Mouse (Mus musculus): Measurements from ENCODE around the gene Slc25a3. TPM values are rescaled to one million over a fixed set of nuclear protein-coding genes. Genes with fewer than 3 reads are reported as not detected.

Gene Slc25a3
- polyA plus RNA-seq, 2 experiments: 469 to 481 TPM

GRCm38 (mm10) chr10:91164491-91164890 is 40.6 kb upstream of the Slc25a3 start:
- Histone ChIP-seq H3K36me3 (ENCODE audit: control insufficient read depth, insufficient read depth, low read length) (peaks cover 61% of the 10 kb centered on the region), H3K4me2 (replicated peaks; ENCODE audit: low read depth, low read length, severe bottlenecking) (no peak overlapping the region), H3K4me1 (ENCODE audit: control insufficient read depth, insufficient read depth, low read length) (peaks cover 18% of the 10 kb centered on the region), H3K4me3 (replicated peaks; ENCODE audit: low read length) (no peak overlapping the region), H3K27me3 (ENCODE audit: control insufficient read depth, insufficient read depth, low read length) (no peaks in the 10 kb centered on the region), H3K27ac (replicated peaks; ENCODE audit: low read depth, low read length) (no peak overlapping the region), H3K9ac (ENCODE audit: low read depth, low read length, severe bottlenecking) (no peak overlapping the region), H3K9me3 (ENCODE audit: control insufficient read depth, low read length) (no peaks in the 10 kb centered on the region)
- TF ChIP-seq POLR2A (IDR thresholded peaks at IDR 0.05; ENCODE audit: borderline replicate concordance, extremely low read depth, insufficient read depth, insufficient read length): no peak
- ATAC-seq (ENCODE audit: low FRiP score, low read depth): no peak
- DNase-seq (ENCODE audit: low spot score): no peak
- 76% methylated on average over 3 of the region's 3 CpGs for WGBS

DNA sequence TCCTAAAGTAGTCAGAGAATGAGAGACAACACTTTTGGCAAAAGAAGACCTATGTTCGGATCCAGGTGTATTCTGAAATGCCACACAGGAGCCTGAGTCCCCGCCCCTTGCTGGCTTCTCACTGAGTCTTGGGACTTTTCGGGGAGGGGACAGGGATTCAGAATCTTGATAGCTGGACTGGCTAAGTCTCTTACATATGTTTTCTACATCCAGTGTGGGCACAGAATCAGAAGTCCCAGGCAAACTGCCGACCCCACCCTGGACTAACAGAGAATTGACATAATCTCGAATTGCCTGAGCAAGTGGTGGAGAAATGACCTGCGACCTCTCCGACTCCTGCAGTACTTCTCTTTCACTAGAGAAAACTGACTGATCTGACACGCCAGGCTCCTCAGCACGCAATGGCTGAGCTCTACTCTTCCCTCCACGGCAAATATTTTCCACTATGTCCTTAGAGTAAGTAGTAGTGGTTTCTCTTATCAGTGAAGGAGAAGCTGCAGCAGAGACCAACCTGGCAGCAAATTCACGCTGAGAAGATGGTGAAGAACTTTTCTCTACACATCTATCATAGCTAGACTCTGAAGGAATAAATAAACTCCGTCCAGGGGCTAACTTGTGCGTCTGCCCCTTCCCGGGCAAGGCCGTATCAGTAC is 38.8 kb upstream of the Slc25a3 start:
- no peak for ATAC-seq (ENCODE audit: low FRiP score, low read depth)
- Histone ChIP-seq H3K27ac (replicated peaks; ENCODE audit: low read depth, low read length) (no peak overlapping the region), H3K36me3 (ENCODE audit: control insufficient read depth, insufficient read depth, low read length) (peaks cover 79% of the 10 kb centered on the region), H3K9me3 (ENCODE audit: control insufficient read depth, low read length) (no peaks in the 10 kb centered on the region), H3K9ac (ENCODE audit: low read depth, low read length, severe bottlenecking) (no peak overlapping the region), H3K27me3 (ENCODE audit: control insufficient read depth, insufficient read depth, low read length) (no peaks in the 10 kb centered on the region), H3K4me3 (replicated peaks; ENCODE audit: low read length) (no peak overlapping the region), H3K4me1 (ENCODE audit: control insufficient read depth, insufficient read depth, low read length) (peaks cover 2% of the 10 kb centered on the region; the same call in 1 of the 2 replicates), H3K4me2 (replicated peaks; ENCODE audit: low read depth, low read length, severe bottlenecking) (no peak overlapping the region)
- no peak for TF ChIP-seq POLR2A (IDR thresholded peaks at IDR 0.05; ENCODE audit: borderline replicate concordance, extremely low read depth, insufficient read depth, insufficient read length)
- no peak for DNase-seq (ENCODE audit: low spot score)
- 92% methylated on average over 15 of the region's 15 CpGs for WGBS

DNA sequence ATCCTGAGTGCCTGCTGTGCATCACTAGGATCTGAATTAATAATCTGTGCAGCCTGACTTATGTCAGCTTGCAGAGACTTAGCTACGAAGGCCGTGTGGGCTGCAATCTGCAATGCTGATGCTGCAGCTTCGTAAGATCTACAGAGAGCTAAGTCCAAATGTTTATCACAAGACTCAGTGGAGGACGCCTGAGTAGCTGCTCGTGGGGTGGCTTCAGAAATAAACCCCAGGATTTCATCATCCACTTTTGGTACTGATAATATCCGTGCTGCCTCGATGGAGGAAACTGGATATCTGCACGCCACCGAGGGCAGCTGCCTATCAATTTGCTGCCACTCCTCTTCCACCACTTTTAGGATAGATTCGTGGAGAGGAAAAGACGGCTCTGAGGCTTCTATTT is 38.2 kb upstream of the Slc25a3 start:
- no peak for TF ChIP-seq POLR2A (IDR thresholded peaks at IDR 0.05; ENCODE audit: borderline replicate concordance, extremely low read depth, insufficient read depth, insufficient read length)
- no peak overlapping the region for H3K27ac ChIP-seq (replicated peaks; ENCODE audit: low read depth, low read length)
- H3K4me2 ChIP-seq (replicated peaks; ENCODE audit: low read depth, low read length, severe bottlenecking): no peak overlapping the region
- H3K36me3 ChIP-seq (ENCODE audit: control insufficient read depth, insufficient read depth, low read length): peaks cover 82% of the 10 kb centered on the region
- H3K9ac ChIP-seq (ENCODE audit: low read depth, low read length, severe bottlenecking): no peak overlapping the region
- DNase-seq (ENCODE audit: low spot score) (no peak), ATAC-seq (ENCODE audit: low FRiP score, low read depth) (no peak)
- 0 out of 2 replicates have a peak, but pooled peaks cover 2% of the 10 kb centered on the region for H3K4me1 ChIP-seq (ENCODE audit: control insufficient read depth, insufficient read depth, low read length)
- H3K9me3 ChIP-seq (ENCODE audit: control insufficient read depth, low read length): no peaks in the 10 kb centered on the region
- no peak overlapping the region for H3K4me3 ChIP-seq (replicated peaks; ENCODE audit: low read length)
- no peaks in the 10 kb centered on the region for H3K27me3 ChIP-seq (ENCODE audit: control insufficient read depth, insufficient read depth, low read length)
- WGBS: 86% methylated on average over 11 of the region's 11 CpGs

- 95% methylated on average over 5 of the region's 5 CpGs for WGBS
- Histone ChIP-seq H3K27me3 (ENCODE audit: control insufficient read depth, insufficient read depth, low read length) (no peaks in the 10 kb centered on the region), H3K9me3 (ENCODE audit: control insufficient read depth, low read length) (no peaks in the 10 kb centered on the region), H3K4me2 (replicated peaks; ENCODE audit: low read depth, low read length, severe bottlenecking) (no peak overlapping the region), H3K9ac (ENCODE audit: low read depth, low read length, severe bottlenecking) (no peak overlapping the region), H3K4me3 (replicated peaks; ENCODE audit: low read length) (no peak overlapping the region), H3K4me1 (ENCODE audit: control insufficient read depth, insufficient read depth, low read length) (no peaks in the 10 kb centered on the region), H3K36me3 (ENCODE audit: control insufficient read depth, insufficient read depth, low read length) (peaks cover 89% of the 10 kb centered on the region), H3K27ac (replicated peaks; ENCODE audit: low read depth, low read length) (no peak overlapping the region)
- no peak for TF ChIP-seq POLR2A (IDR thresholded peaks at IDR 0.05; ENCODE audit: borderline replicate concordance, extremely low read depth, insufficient read depth, insufficient read length)
- ATAC-seq (ENCODE audit: low FRiP score, low read depth) (no peak), DNase-seq (ENCODE audit: low spot score) (no peak)
Observed at GRCm38 (mm10) chr10:91161006-91161405, 37.1 kb upstream of the Slc25a3 start.

GRCm38 (mm10) chr10:91158442-91158841 is 34.6 kb upstream of the Slc25a3 start:
- DNase-seq (ENCODE audit: low spot score) (no peak), ATAC-seq (ENCODE audit: low FRiP score, low read depth) (peak; percentile 45; the same call in 1 of the 2 replicates)
- no peak for TF ChIP-seq POLR2A (IDR thresholded peaks at IDR 0.05; ENCODE audit: borderline replicate concordance, extremely low read depth, insufficient read depth, insufficient read length)
- H3K36me3 ChIP-seq (ENCODE audit: control insufficient read depth, insufficient read depth, low read length): peaks cover 89% of the 10 kb centered on the region
- H3K27ac ChIP-seq (replicated peaks; ENCODE audit: low read depth, low read length): no peak overlapping the region
- no peaks in the 10 kb centered on the region for H3K27me3 ChIP-seq (ENCODE audit: control insufficient read depth, insufficient read depth, low read length)
- 73% methylated on average over 8 of the region's 8 CpGs for WGBS
- H3K9me3 ChIP-seq (ENCODE audit: control insufficient read depth, low read length): no peaks in the 10 kb centered on the region
- H3K9ac ChIP-seq (ENCODE audit: low read depth, low read length, severe bottlenecking): no peak overlapping the region
- no peak overlapping the region for H3K4me3 ChIP-seq (replicated peaks; ENCODE audit: low read length)
- H3K4me2 ChIP-seq (replicated peaks; ENCODE audit: low read depth, low read length, severe bottlenecking): no peak overlapping the region
- H3K4me1 ChIP-seq (ENCODE audit: control insufficient read depth, insufficient read depth, low read length): no peaks in the 10 kb centered on the region
